Mouse (Mus musculus): ENCODE measurements around the gene Gm498.

GRCm38 (mm10) chr7:143834316-143834715, 32.3 kb upstream of the Gm498 start:
- TF ChIP-seq CTCF (IDR thresholded peaks at IDR 0.05; ENCODE audit: borderline replicate concordance, control insufficient read depth, extremely low read depth, insufficient read depth, low read length, poor library complexity) (no peak), POLR2A (IDR thresholded peaks at IDR 0.05; ENCODE audit: control insufficient read depth, extremely low read depth, insufficient read depth, low read length, poor library complexity) (no peak)

Data from thymus, adult 2 months (tissue).